Mouse (Mus musculus) bone marrow macrophage, adult 2 months (primary cell): ENCODE results near the gene Cr1l. TPM values are rescaled to one million over a fixed set of nuclear protein-coding genes. Genes with fewer than 3 reads are reported as not detected.

Experiments
- H3K27ac ChIP-seq: 2 replicates; pipeline ENCODE4 v1.5.1; 2012; ENCODE audit warnings: low read depth, low read length; ENCODE audit not compliant: insufficient read depth
- H3K4me1 ChIP-seq: 2 replicates; pipeline ENCODE4 v1.6.1; 2012; ENCODE audit warnings: low read length; ENCODE audit not compliant: control insufficient read depth, insufficient read depth
- H3K4me3 ChIP-seq: 2 replicates; pipeline ENCODE4 v1.5.1; 2012; ENCODE audit warnings: mild to moderate bottlenecking, low read length, moderate library complexity; ENCODE audit not compliant: insufficient read depth
- CTCF ChIP-seq: IDR thresholded peaks from 2 replicates; pipeline ENCODE4 v1.5.1; 2012; ENCODE audit warnings: low read depth, mild to moderate bottlenecking, low read length, moderate library complexity
- POLR2A ChIP-seq: IDR thresholded peaks from 2 replicates; pipeline ENCODE4 v1.6.1; 2012; ENCODE audit warnings: mild to moderate bottlenecking, low read depth, low read length, borderline replicate concordance
- polyA plus RNA-seq: library from polyadenylated mRNA; stranded (reverse); fragments of >200 nt; gene quantifications from 2 replicates; pipeline ENCODE4 v1.2.4, GENCODE M21; 2012; ENCODE audit not compliant: missing spikeins, insufficient read depth, insufficient read length

Gene Cr1l
- polyA plus RNA-seq, 1 experiment = 107 TPM

DNA sequence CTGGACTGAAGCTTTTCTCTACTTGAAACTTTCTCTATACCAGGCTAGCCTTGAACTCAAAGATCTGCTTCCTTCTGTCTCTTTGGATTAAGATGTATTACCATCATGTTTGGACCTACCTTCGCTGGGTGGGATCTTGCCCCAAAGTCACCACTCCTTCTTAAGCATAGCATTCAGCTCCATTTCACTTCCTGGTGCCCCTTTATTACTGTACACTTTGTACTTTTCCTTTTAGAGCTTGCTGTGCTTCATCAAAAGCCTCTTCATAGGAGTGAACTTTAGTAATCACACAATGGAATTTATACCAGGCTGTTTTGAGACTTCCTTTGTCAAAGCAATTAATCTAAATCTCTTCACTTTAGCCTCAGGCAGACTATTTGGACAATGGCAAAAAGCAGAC is 33.4 kb downstream of the Cr1l start:
- no peak for TF ChIP-seq CTCF
- no peak for TF ChIP-seq POLR2A

GRCm38 (mm10) chr1:195092220-195092720 is 39.1 kb downstream of the Cr1l start, which contains the start of gene Cd46:
TSS of gene Cd46 (minus strand) at chr1:195092249.
- TF ChIP-seq CTCF (no peak), POLR2A (no peak)
- H3K27ac ChIP-seq = 0 out of 2 replicates have a peak within 1 kb of the TSS, but pooled peaks have one; percentile 20
- no peaks in the 10 kb centered on the region for H3K4me1 ChIP-seq
- peak within 1 kb of the TSS; percentile 70 for H3K4me3 ChIP-seq

More for the DNA sequence above, 33.4 kb downstream of the Cr1l start:
- no peak overlapping the region for H3K27ac ChIP-seq
- no peaks in the 10 kb centered on the region for H3K4me1 ChIP-seq
- no peak overlapping the region for H3K4me3 ChIP-seq

DNA sequence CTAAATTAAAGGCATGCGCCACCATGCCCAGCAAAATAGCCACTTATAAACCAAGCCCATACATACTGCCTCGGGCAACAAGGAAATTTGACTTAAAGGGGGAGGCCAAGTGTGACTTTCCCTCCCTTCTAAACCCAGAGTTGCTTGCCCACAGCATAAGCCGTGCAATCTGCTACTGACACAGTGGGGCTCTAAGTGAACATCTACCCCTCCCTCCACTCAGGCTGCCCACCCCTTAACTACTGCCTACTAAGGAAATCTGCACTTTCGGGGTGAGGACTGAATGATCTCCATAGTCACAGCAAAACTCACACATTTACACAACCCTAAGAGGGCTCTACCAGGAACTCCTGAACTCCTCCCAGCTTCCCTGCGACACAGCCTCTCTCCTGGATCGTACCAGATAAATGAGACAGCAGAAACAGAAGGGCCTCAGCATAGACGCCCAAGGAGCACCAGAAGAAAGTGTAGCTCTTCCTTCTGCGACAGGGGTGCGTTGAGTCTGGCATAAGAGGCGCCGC is 39.6 kb downstream of the Cr1l start:
- Histone ChIP-seq H3K4me3 (peak overlapping the region; percentile 70), H3K27ac (0 out of 2 replicates have a peak overlapping the region, but pooled peaks have one; percentile 20), H3K4me1 (no peaks in the 10 kb centered on the region)
- no peak for TF ChIP-seq CTCF

GRCm38 (mm10) chr1:195082142-195082541 is 49.2 kb downstream of the Cr1l start:
- Histone ChIP-seq H3K4me3 (no peak overlapping the region), H3K4me1 (no peaks in the 10 kb centered on the region), H3K27ac (no peak overlapping the region)
- no peak for TF ChIP-seq CTCF
- TF ChIP-seq POLR2A = no peak

Other genes with a start within 250 kb of the Cr1l start
- 0.23 TPM in 1 of 2 replicates, not detected in the other for gene Cd34, start 192.8 kb downstream of the Cr1l start, polyA plus RNA-seq
- gene Cd46, start 39.3 kb downstream of the Cr1l start, polyA plus RNA-seq = 2.9 and 3.5 TPM in 2 replicates
- not detected in 2 replicates for gene Cr2, start 45.1 kb upstream of the Cr1l start, polyA plus RNA-seq